Mouse (Mus musculus) embryonic fibroblast, embryonic 13.5 days (primary cell): Measurements from ENCODE around the gene Gpatch8.
"Not testable (repeated sequence)": the region's sequence is repeated elsewhere in the genome, so short reads cannot be mapped to it uniquely, and the experiment has no call there.

Source experiments
- CTCF ChIP-seq: IDR thresholded peaks from 2 replicates; pipeline ENCODE4 v1.5.1; 2011; ENCODE audit warnings: mild to moderate bottlenecking, control low read depth, low read length, moderate library complexity, borderline replicate concordance; ENCODE audit not compliant: insufficient read depth
- POLR2A ChIP-seq: IDR thresholded peaks from 2 replicates; pipeline ENCODE4 v1.6.1; 2011; ENCODE audit warnings: low read depth, mild to moderate bottlenecking, control low read depth, low read length, moderate library complexity

DNA sequence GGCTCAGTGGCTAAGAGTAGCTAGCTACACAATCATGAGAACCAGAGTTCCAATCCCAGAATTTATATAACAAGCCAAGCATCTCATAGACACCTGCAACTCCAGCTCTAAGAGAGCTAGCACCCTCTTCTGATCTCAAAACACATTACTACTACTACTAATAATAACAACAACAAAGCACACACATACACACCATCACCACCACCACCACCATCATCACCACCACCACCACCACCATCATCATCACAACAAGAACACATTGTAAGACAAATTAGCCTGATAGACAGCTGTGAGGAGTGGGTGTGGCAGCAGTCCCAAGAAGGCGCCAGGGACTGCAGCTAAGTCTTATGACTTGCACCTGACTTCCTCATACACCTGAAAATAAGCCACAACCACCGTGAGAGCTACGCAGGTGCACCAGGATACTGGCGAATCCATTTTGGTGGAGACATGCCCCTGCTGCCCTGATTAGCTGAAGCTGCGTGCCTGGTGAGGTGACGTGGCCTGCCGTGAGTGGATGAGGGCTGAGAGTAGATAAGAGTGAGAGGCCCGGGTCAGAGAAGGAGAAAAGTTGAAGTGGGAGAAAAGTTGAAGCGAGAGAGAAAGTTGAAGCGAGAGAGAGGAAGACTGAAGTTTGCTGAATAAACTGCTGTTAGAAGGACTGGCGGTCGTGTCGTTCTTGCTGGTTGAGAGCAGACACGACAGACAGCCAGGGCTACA is 8.9 kb upstream of the Gpatch8 start:
- TF ChIP-seq CTCF, POLR2A: not testable (repeated sequence)
